Mouse (Mus musculus) C2C12 (cell line): ENCODE data around the gene Exph5.

Experiments used
- CEBPB ChIP-seq: IDR thresholded peaks from one replicate; pipeline ENCODE4 v1.6.1; 2011; ENCODE audit warnings: low read depth, mild to moderate bottlenecking, control low read depth, moderate library complexity
- CTCF ChIP-seq: IDR thresholded peaks from one replicate; pipeline ENCODE4 v1.5.1; 2011; ENCODE audit not compliant: control insufficient read depth, insufficient read depth, insufficient read length
- FOSL1 ChIP-seq: IDR thresholded peaks from one replicate; pipeline ENCODE4 v1.8.0; 2011; ENCODE audit warnings: mild to moderate bottlenecking, low read length; ENCODE audit not compliant: poor library complexity, insufficient read depth, severe bottlenecking
- MAX ChIP-seq: IDR thresholded peaks from one replicate; pipeline ENCODE4 v1.6.1; 2011; ENCODE audit warnings: mild to moderate bottlenecking, control low read depth
- MYOD1 ChIP-seq: IDR thresholded peaks from one replicate; pipeline ENCODE4 v1.6.1; 2011; ENCODE audit warnings: low read depth; ENCODE audit not compliant: control insufficient read depth, insufficient read length
- MYOG ChIP-seq: IDR thresholded peaks from one replicate; pipeline ENCODE4 v1.6.1; 2011; ENCODE audit not compliant: control insufficient read depth, insufficient read length; ENCODE audit errors: extremely low read depth
- USF1 ChIP-seq: IDR thresholded peaks from one replicate; pipeline ENCODE4 v1.6.1; 2011; ENCODE audit warnings: low read depth, mild to moderate bottlenecking, control low read depth, moderate library complexity

DNA sequence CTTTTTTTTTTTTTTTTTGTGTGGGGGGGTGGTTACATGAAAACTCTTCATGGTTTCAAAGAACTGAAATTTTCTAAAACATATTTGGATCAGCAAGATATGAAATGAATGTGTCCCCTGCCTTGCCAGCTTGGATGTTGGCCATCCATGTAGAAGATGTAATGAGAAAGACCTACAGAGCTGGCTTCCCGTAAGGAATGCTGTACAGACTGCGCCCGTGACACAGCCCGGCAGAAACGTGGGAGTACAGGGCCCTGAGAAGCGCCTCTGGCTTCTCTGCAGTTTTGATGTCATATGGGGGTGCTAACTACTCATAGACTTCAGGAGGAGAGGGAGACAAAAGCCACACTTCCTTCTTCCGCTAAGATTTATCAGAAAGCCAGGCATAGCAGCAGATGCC, 38.1 kb downstream of the Exph5 start:
- TF ChIP-seq USF1: no peak
- no peak for TF ChIP-seq MAX
- no peak for TF ChIP-seq CTCF
- TF ChIP-seq CEBPB: no peak
- TF ChIP-seq MYOG: no peak
- no peak for TF ChIP-seq MYOD1
- no peak for TF ChIP-seq FOSL1
